Mouse (Mus musculus) testis, adult 2 months (tissue): ENCODE results near the gene Gm10961. TPM values are rescaled to one million over a fixed set of nuclear protein-coding genes. Genes with fewer than 3 reads are reported as not detected.

Experiments used
- H3K27ac ChIP-seq: fragments of 200-500 bp; 2 replicates; pipeline ENCODE4 v1.5.1; 2012; ENCODE audit warnings: low read depth, low read length; ENCODE audit not compliant: control insufficient read depth, insufficient read depth
- H3K27me3 ChIP-seq: fragments of 200-500 bp; 2 replicates; pipeline ENCODE4 v1.6.1; 2012; ENCODE audit warnings: mild to moderate bottlenecking, low read length, moderate library complexity; ENCODE audit not compliant: control insufficient read depth, insufficient read depth
- H3K36me3 ChIP-seq: fragments of 200-500 bp; 2 replicates; pipeline ENCODE4 v1.6.1; 2012; ENCODE audit warnings: mild to moderate bottlenecking, low read length; ENCODE audit not compliant: control insufficient read depth, insufficient read depth
- H3K4me1 ChIP-seq: fragments of 200-500 bp; 2 replicates; pipeline ENCODE4 v1.6.1; 2012; ENCODE audit warnings: low read length; ENCODE audit not compliant: control insufficient read depth, insufficient read depth
- H3K4me3 ChIP-seq: fragments of 200-500 bp; 2 replicates; pipeline ENCODE4 v1.5.1; 2012; ENCODE audit warnings: low read depth, mild to moderate bottlenecking, low read length, moderate library complexity, mixed read lengths; ENCODE audit not compliant: control insufficient read depth
- CTCF ChIP-seq: fragments of 200-500 bp; IDR thresholded peaks from 2 replicates; pipeline ENCODE4 v1.5.1; 2012; ENCODE audit warnings: low read depth, mild to moderate bottlenecking, inconsistent platforms, low read length, moderate library complexity; ENCODE audit not compliant: control insufficient read depth, insufficient read depth, insufficient replicate concordance
- POLR2A ChIP-seq: fragments of 200-500 bp; IDR thresholded peaks from 2 replicates; pipeline ENCODE4 v1.6.1; 2012; ENCODE audit warnings: low read depth, mild to moderate bottlenecking, inconsistent platforms, low read length, moderate library complexity; ENCODE audit not compliant: control insufficient read depth
- polyA plus RNA-seq: library from polyadenylated mRNA; depleted of rRNA; stranded (reverse); fragments of >200 nt; gene quantifications from 2 replicates; pipeline ENCODE4 v1.2.3, GENCODE M21; 2012; rRNA removed

Gm10961 gene
- not detected in 2 replicates for polyA plus RNA-seq

DNA sequence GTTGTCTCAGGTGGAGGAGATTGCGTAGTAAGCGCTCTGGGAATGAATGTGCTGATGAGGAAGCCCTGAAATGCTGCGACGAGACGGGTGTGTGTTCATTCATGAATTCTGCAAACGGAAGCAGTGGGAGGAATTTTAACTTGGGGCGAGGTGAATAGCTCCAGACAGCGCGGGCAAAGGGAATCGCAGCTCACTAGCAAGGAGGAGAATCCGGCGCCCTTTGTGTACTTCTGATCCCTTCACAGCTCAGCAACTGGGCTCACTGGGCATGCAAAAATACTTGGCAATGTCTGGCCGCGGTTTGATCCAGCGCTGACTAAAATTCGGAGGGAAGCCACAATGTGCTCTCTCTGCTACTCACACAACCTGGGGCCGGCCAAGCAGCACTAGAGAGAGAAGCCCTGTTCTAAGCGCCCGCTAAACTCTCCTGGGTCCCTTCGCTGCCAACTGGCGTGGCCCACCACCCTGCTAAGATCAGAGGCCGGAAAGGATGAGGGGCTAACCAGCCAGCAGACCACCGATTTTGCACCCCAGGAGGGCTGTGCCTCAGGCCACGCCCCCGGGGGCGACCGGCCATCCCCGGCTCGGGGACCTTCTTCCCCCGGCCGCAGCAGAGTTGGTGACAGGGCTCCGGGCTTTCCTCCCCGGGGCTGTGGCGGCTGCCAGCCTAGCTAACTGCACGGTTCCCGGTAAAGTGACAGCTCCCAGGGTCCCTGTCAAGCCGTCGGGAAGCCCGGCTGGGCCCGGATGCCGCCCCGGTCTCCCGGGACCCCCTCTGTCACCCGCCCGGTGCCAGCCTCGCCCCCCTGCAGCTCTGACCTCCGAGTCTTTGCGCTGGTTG, at the start of gene Gm10961:
Gm10961 (plus strand) TSS at position 641 of the 841 bp plus-strand sequence.
- H3K27ac ChIP-seq, result peak within 1 kb of the TSS; percentile 76
- no peaks in the 10 kb centered on the region; the same call in 1 of the 2 replicates for H3K36me3 ChIP-seq
- H3K27me3 ChIP-seq, result no peaks in the 10 kb centered on the region
- peaks cover 3% of the 10 kb centered on the region for H3K4me1 ChIP-seq
- TF ChIP-seq POLR2A, result no peak
- no peak for TF ChIP-seq CTCF
- peak within 1 kb of the TSS; percentile 86 for H3K4me3 ChIP-seq

GRCm38 (mm10) chr3:107582130-107582874, 48.8 kb upstream of the Gm10961 start:
- Histone ChIP-seq H3K4me1 (peaks cover 5% of the 10 kb centered on the region; the same call in 1 of the 2 replicates), H3K36me3 (no peaks in the 10 kb centered on the region), H3K27me3 (no peaks in the 10 kb centered on the region), H3K27ac (no peak overlapping the region), H3K4me3 (no peak overlapping the region; the same call in 1 of the 2 replicates)
- TF ChIP-seq POLR2A (no peak), CTCF (no peak)

- no peak overlapping the region for H3K27ac ChIP-seq
- peaks cover 5% of the 10 kb centered on the region; the same call in 1 of the 2 replicates for H3K4me1 ChIP-seq
- H3K4me3 ChIP-seq, result peak overlapping the region; percentile 48
- TF ChIP-seq CTCF (no peak), POLR2A (no peak)
- H3K36me3 ChIP-seq, result no peaks in the 10 kb centered on the region
- H3K27me3 ChIP-seq, result no peaks in the 10 kb centered on the region
These were observed 48.0 kb upstream of the Gm10961 start for GRCm38 (mm10) chr3:107582875-107583767.

- H3K4me1 ChIP-seq, result peaks cover 5% of the 10 kb centered on the region; the same call in 1 of the 2 replicates
- no peak for TF ChIP-seq CTCF
- no peak for TF ChIP-seq POLR2A
- H3K27me3 ChIP-seq, result no peaks in the 10 kb centered on the region
- H3K27ac ChIP-seq, result no peak overlapping the region
- H3K36me3 ChIP-seq, result no peaks in the 10 kb centered on the region
- no peak overlapping the region for H3K4me3 ChIP-seq
These were observed 47.2 kb upstream of the Gm10961 start for GRCm38 (mm10) chr3:107583893-107584292.

DNA sequence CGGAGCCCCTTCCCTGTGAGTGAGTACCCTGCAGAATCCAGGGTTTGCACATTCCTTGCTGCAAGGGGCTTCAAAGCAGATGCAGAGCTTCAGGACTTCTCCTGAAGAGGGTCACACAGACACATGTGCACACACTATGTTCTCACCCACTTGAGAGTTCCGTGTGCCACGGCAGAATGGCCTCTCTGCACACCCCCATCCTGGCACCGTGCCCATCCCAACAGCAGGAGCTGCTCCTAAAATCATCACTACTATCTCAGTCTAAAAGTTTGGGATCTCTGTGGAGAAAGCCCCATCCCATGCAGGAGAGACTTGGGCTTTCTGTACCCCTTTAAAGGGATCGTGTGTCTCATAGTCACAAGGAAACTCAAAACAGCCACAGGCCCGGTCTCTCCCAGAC, 44.6 kb upstream of the Gm10961 start:
- TF ChIP-seq CTCF (no peak), POLR2A (no peak)
- H3K4me3 ChIP-seq, result no peak overlapping the region
- peaks cover 5% of the 10 kb centered on the region; the same call in 1 of the 2 replicates for H3K4me1 ChIP-seq
- H3K36me3 ChIP-seq, result no peaks in the 10 kb centered on the region
- H3K27me3 ChIP-seq, result no peaks in the 10 kb centered on the region
- no peak overlapping the region for H3K27ac ChIP-seq

DNA sequence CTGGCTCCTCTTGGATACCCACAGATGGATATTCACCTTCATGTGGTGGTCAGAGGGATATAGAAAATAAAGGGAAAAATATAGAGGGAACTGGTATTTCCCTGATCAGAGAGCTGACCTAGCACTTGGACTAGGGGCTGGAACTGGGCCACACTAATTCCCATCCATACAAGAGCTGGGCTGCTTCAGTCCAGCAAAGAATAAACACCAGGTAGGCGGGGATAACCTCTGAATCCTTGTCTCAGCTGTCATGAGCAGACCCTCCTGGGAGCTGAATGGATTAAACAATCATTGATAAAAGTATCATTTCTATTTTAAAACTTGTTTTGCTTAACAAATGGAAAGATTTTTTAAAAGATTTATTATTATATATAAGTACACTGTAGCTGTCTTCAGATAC, 39.5 kb upstream of the Gm10961 start:
- TF ChIP-seq POLR2A, result no peak
- no peak for TF ChIP-seq CTCF
- Histone ChIP-seq H3K4me3 (no peak overlapping the region), H3K4me1 (peaks cover 16% of the 10 kb centered on the region), H3K27me3 (peaks cover 2% of the 10 kb centered on the region), H3K27ac (no peak overlapping the region), H3K36me3 (no peaks in the 10 kb centered on the region)

- no peak for TF ChIP-seq CTCF
- TF ChIP-seq POLR2A, result no peak
- H3K27ac ChIP-seq, result no peak overlapping the region
- no peaks in the 10 kb centered on the region for H3K36me3 ChIP-seq
- peaks cover 4% of the 10 kb centered on the region for H3K27me3 ChIP-seq
- H3K4me1 ChIP-seq, result peaks cover 18% of the 10 kb centered on the region
- no peak overlapping the region for H3K4me3 ChIP-seq
These were observed 37.5 kb upstream of the Gm10961 start for GRCm38 (mm10) chr3:107593632-107594031.
